Mouse (Mus musculus): Measurements from ENCODE around the gene Frem2. TPM values are rescaled to one million over a fixed set of nuclear protein-coding genes. Genes with fewer than 3 reads are reported as not detected.
A peak's percentile ranks its signal among the peaks of the same experiment; 100 is the strongest.

The Frem2 gene
- polyA plus RNA-seq, 1 experiment from 2014 or later, result 5.5 TPM

GRCm38 (mm10) chr3:53620355-53620754 lies 36.8 kb downstream of the Frem2 start:
- H3K9ac ChIP-seq (ENCODE audit: low read length), result no peak overlapping the region
- 80% methylated on average over 8 of the region's 8 CpGs for WGBS

GRCm38 (mm10) chr3:53611106-53611505 lies 46.0 kb downstream of the Frem2 start:
- peaks cover 3% of the 10 kb centered on the region in 2 experiments; a peak in 1 of 4 replicates for H3K4me1 ChIP-seq (ENCODE audit: control insufficient read depth in 2 of 2, insufficient read depth in 2 of 2, low read length in 2 of 2)
- no peak for ATAC-seq (ENCODE audit: insufficient number of reproducible peaks, insufficient read depth, low FRiP score, low read depth)
- WGBS, result 76% methylated on average over 3 of the region's 3 CpGs

More at GRCm38 (mm10) chr3:53620355-53620754, 36.8 kb downstream of the Frem2 start:
- H3K27me3 ChIP-seq (ENCODE audit: control insufficient read depth, insufficient read depth, low read length), result no peaks in the 10 kb centered on the region
- no peak overlapping the region for H3K27ac ChIP-seq (replicated peaks in 1 of 2; ENCODE audit: control insufficient read depth in 1 of 2, insufficient read depth in 1 of 2, low read depth in 2 of 2, low read length in 2 of 2)
- H3K4me3 ChIP-seq (ENCODE audit: control insufficient read depth in 1 of 2, insufficient read depth in 1 of 2, low read depth in 1 of 2, low read length in 2 of 2), result no peak overlapping the region
- peaks cover 0 to 2% of the 10 kb centered on the region in 2 experiments; a peak in 2 of 4 replicates for H3K4me1 ChIP-seq (ENCODE audit: control insufficient read depth in 2 of 2, insufficient read depth in 2 of 2, low read length in 2 of 2)
- H3K4me2 ChIP-seq (ENCODE audit: low read length), result no peak overlapping the region
- no peak for ATAC-seq (ENCODE audit: insufficient number of reproducible peaks, insufficient read depth, low FRiP score, low read depth)
- H3K9me3 ChIP-seq (ENCODE audit: control insufficient read depth, low read length), result no peaks in the 10 kb centered on the region
- no peaks in the 10 kb centered on the region for H3K36me3 ChIP-seq (ENCODE audit: control insufficient read depth, insufficient read depth, low read length)

GRCm38 (mm10) chr3:53609851-53610250 lies 47.3 kb downstream of the Frem2 start:
- Histone ChIP-seq H3K4me3 (ENCODE audit: control insufficient read depth in 1 of 2, insufficient read depth in 1 of 2, low read depth in 1 of 2, low read length in 2 of 2) (no peak overlapping the region), H3K9me3 (ENCODE audit: control insufficient read depth, low read length) (peaks cover 8% of the 10 kb centered on the region; the same call in 1 of the 2 replicates), H3K27me3 (ENCODE audit: control insufficient read depth, insufficient read depth, low read length) (no peaks in the 10 kb centered on the region), H3K4me2 (ENCODE audit: low read length) (no peak overlapping the region), H3K27ac (replicated peaks in 1 of 2; ENCODE audit: control insufficient read depth in 1 of 2, insufficient read depth in 1 of 2, low read depth in 2 of 2, low read length in 2 of 2) (no peak overlapping the region), H3K36me3 (ENCODE audit: control insufficient read depth, insufficient read depth, low read length) (no peaks in the 10 kb centered on the region), H3K4me1 (ENCODE audit: control insufficient read depth in 2 of 2, insufficient read depth in 2 of 2, low read length in 2 of 2) (peaks cover 3% of the 10 kb centered on the region in 2 experiments; a peak in 1 of 4 replicates), H3K9ac (ENCODE audit: low read length) (no peak overlapping the region)
- 76% methylated on average over 4 of the region's 4 CpGs for WGBS
- no peak for ATAC-seq (ENCODE audit: insufficient number of reproducible peaks, insufficient read depth, low FRiP score, low read depth)

More at GRCm38 (mm10) chr3:53611106-53611505, 46.0 kb downstream of the Frem2 start:
- Histone ChIP-seq H3K4me2 (ENCODE audit: low read length) (no peak overlapping the region), H3K36me3 (ENCODE audit: control insufficient read depth, insufficient read depth, low read length) (no peaks in the 10 kb centered on the region), H3K4me3 (ENCODE audit: control insufficient read depth in 1 of 2, insufficient read depth in 1 of 2, low read depth in 1 of 2, low read length in 2 of 2) (no peak overlapping the region), H3K9me3 (ENCODE audit: control insufficient read depth, low read length) (no peaks in the 10 kb centered on the region), H3K9ac (ENCODE audit: low read length) (no peak overlapping the region), H3K27ac (replicated peaks in 1 of 2; ENCODE audit: control insufficient read depth in 1 of 2, insufficient read depth in 1 of 2, low read depth in 2 of 2, low read length in 2 of 2) (no peak overlapping the region), H3K27me3 (ENCODE audit: control insufficient read depth, insufficient read depth, low read length) (no peaks in the 10 kb centered on the region)

DNA sequence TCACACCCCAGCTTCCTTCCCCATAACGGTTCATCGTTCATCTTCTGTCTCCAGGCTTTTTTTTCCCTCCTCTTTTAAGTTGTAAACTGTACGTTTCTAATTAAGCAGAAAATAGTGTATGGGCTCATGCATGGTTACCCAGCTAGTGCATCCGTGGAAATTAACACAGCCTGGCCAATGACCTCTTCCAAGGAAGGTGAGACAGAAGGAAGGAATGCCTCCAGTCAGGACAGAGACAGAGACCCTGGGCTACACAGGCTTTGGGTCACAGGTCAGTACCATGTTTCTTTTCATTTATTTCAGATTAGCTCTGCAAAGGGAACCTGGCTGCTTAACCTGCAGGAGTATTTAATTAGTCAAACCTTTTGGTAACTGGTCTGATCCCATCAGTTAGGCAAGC lies 57.0 kb downstream of the Frem2 start:
- 78% methylated on average over 4 of the region's 4 CpGs for WGBS
- H3K27me3 ChIP-seq (ENCODE audit: control insufficient read depth, insufficient read depth, low read length), result no peaks in the 10 kb centered on the region
- no peak overlapping the region for H3K4me2 ChIP-seq (ENCODE audit: low read length)
- H3K4me1 ChIP-seq (ENCODE audit: control insufficient read depth in 2 of 2, insufficient read depth in 2 of 2, low read length in 2 of 2), result peaks cover 4 to 6% of the 10 kb centered on the region in 2 experiments; a peak in 3 of 4 replicates
- no peak overlapping the region for H3K27ac ChIP-seq (replicated peaks in 1 of 2; ENCODE audit: control insufficient read depth in 1 of 2, insufficient read depth in 1 of 2, low read depth in 2 of 2, low read length in 2 of 2)
- H3K36me3 ChIP-seq (ENCODE audit: control insufficient read depth, insufficient read depth, low read length), result no peaks in the 10 kb centered on the region
- H3K4me3 ChIP-seq (ENCODE audit: control insufficient read depth in 1 of 2, insufficient read depth in 1 of 2, low read depth in 1 of 2, low read length in 2 of 2), result no peak overlapping the region
- no peak overlapping the region for H3K9ac ChIP-seq (ENCODE audit: low read length)
- H3K9me3 ChIP-seq (ENCODE audit: control insufficient read depth, low read length), result peaks cover 1% of the 10 kb centered on the region; the same call in 1 of the 2 replicates
- no peak for ATAC-seq (ENCODE audit: insufficient number of reproducible peaks, insufficient read depth, low FRiP score, low read depth)

DNA sequence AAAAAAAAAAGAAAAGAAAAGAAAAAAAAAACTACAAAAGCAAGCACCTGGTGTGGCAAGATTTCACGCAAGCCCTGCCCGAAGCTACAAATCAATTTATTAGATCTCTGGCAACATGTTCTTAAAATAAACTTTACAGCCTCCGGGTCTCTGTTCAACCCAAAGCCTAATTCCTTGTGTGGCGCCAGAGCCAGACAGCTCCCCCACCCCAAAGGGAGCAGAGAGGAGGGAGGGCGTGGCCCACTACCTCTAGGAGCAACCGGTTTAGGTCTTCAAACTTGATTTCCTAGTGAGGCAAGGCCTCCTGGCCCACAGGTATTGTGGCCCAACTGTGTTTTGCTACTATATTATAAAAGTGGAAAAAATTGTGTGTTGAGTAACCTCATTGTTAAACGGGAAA lies 57.8 kb downstream of the Frem2 start:
- H3K4me1 ChIP-seq (ENCODE audit: control insufficient read depth in 2 of 2, insufficient read depth in 2 of 2, low read length in 2 of 2), result peaks cover 4 to 6% of the 10 kb centered on the region in 2 experiments; a peak in 3 of 4 replicates
- no peak overlapping the region for H3K27ac ChIP-seq (replicated peaks in 1 of 2; ENCODE audit: control insufficient read depth in 1 of 2, insufficient read depth in 1 of 2, low read depth in 2 of 2, low read length in 2 of 2)
- WGBS, result 40% methylated on average over 7 of the region's 7 CpGs
- H3K36me3 ChIP-seq (ENCODE audit: control insufficient read depth, insufficient read depth, low read length), result no peaks in the 10 kb centered on the region
- no peak overlapping the region for H3K9ac ChIP-seq (ENCODE audit: low read length)
- no peak for ATAC-seq (ENCODE audit: insufficient number of reproducible peaks, insufficient read depth, low FRiP score, low read depth)
- no peak overlapping the region for H3K4me3 ChIP-seq (ENCODE audit: control insufficient read depth in 1 of 2, insufficient read depth in 1 of 2, low read depth in 1 of 2, low read length in 2 of 2)
- H3K9me3 ChIP-seq (ENCODE audit: control insufficient read depth, low read length), result no peaks in the 10 kb centered on the region
- no peaks in the 10 kb centered on the region for H3K27me3 ChIP-seq (ENCODE audit: control insufficient read depth, insufficient read depth, low read length)
- no peak overlapping the region for H3K4me2 ChIP-seq (ENCODE audit: low read length)

DNA sequence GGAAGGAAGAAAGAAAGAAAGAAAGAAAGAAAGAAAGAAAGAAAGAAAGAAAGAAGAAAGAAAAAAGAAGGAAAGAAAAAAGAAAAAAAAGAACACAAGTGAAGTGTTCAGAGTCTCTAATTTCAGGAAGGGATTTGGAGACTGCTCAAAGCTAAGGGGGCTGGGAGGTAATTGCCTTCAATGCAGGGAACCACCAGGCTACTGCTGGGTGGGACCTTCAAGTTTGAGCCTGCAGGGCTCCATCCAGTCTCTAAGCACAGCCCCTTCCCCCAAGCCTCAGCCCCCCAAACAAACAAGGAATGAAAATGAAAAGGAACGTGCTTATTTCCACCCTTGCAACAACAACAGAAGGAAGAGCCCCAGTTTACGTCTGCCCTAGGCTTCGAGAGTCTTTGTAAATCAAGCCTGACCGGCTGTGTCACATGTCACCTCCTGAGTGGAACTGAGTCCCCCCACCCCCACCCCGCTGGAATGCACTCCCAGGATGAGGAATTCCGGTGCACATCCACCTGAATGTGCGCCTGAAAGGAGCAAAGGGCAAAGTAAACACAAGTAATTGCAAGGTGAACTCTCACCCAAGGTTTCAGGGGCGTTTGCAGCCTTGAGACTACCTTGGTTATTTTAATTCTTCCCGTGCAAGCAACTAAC lies 58.9 kb downstream of the Frem2 start:
- 10% methylated on average over 9 of the region's 9 CpGs for WGBS
- Histone ChIP-seq H3K4me3 (ENCODE audit: control insufficient read depth in 1 of 2, insufficient read depth in 1 of 2, low read depth in 1 of 2, low read length in 2 of 2) (no peak overlapping the region), H3K36me3 (ENCODE audit: control insufficient read depth, insufficient read depth, low read length) (no peaks in the 10 kb centered on the region), H3K9me3 (ENCODE audit: control insufficient read depth, low read length) (no peaks in the 10 kb centered on the region), H3K4me2 (ENCODE audit: low read length) (peak overlapping the region; percentile 19), H3K27me3 (ENCODE audit: control insufficient read depth, insufficient read depth, low read length) (no peaks in the 10 kb centered on the region), H3K4me1 (ENCODE audit: control insufficient read depth in 2 of 2, insufficient read depth in 2 of 2, low read length in 2 of 2) (peaks cover 4 to 6% of the 10 kb centered on the region in 2 experiments; a peak in 3 of 4 replicates), H3K27ac (replicated peaks in 1 of 2; ENCODE audit: control insufficient read depth in 1 of 2, insufficient read depth in 1 of 2, low read depth in 2 of 2, low read length in 2 of 2) (no peak overlapping the region), H3K9ac (ENCODE audit: low read length) (no peak overlapping the region)
- ATAC-seq (ENCODE audit: insufficient number of reproducible peaks, insufficient read depth, low FRiP score, low read depth), result no peak

DNA sequence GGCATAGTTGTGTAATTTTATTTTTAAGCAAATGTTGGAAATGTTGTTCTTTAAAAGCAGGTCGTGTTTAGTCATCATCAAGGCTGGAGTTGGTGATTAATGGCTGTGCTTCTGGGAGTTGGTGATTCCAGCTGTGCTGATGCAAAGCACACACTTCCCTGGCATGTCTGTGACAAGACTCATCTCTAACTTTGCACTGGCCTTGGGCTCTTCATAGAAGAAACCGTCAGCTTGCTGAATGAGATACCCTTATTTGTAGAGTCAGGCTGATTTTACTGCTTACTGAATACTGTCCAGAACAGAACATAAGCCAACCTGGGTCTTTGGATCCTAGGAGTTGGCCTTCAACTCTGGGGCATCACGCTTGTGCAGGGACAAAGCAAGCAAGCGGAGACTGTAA lies 62.7 kb downstream of the Frem2 start:
- Histone ChIP-seq H3K27me3 (ENCODE audit: control insufficient read depth, insufficient read depth, low read length) (no peaks in the 10 kb centered on the region), H3K9me3 (ENCODE audit: control insufficient read depth, low read length) (no peaks in the 10 kb centered on the region), H3K36me3 (ENCODE audit: control insufficient read depth, insufficient read depth, low read length) (no peaks in the 10 kb centered on the region), H3K27ac (replicated peaks in 1 of 2; ENCODE audit: control insufficient read depth in 1 of 2, insufficient read depth in 1 of 2, low read depth in 2 of 2, low read length in 2 of 2) (no peak overlapping the region), H3K4me1 (ENCODE audit: control insufficient read depth in 2 of 2, insufficient read depth in 2 of 2, low read length in 2 of 2) (peaks cover 4 to 9% of the 10 kb centered on the region in 2 experiments; a peak in 3 of 4 replicates), H3K9ac (ENCODE audit: low read length) (no peak overlapping the region), H3K4me2 (ENCODE audit: low read length) (no peak overlapping the region), H3K4me3 (ENCODE audit: control insufficient read depth in 1 of 2, insufficient read depth in 1 of 2, low read depth in 1 of 2, low read length in 2 of 2) (no peak overlapping the region)
- 74% methylated on average over 4 of the region's 4 CpGs for WGBS
- ATAC-seq (ENCODE audit: insufficient number of reproducible peaks, insufficient read depth, low FRiP score, low read depth), result no peak
